Mouse (Mus musculus) myocyte (in vitro differentiated cells): ENCODE results near the gene Eif3l.
A peak's percentile ranks its signal among the peaks of the same experiment; 100 is the strongest.

ENCODE experiments used
- E2F4 ChIP-seq: IDR thresholded peaks from one replicate; pipeline ENCODE4 v1.6.1; 2011; ENCODE audit warnings: mild to moderate bottlenecking, control low read depth, moderate library complexity; ENCODE audit not compliant: insufficient read depth
- MAX ChIP-seq: IDR thresholded peaks from one replicate; pipeline ENCODE4 v1.6.1; 2011; ENCODE audit warnings: low read depth, mild to moderate bottlenecking, control low read depth
- MYOD1 ChIP-seq, 3 experiments: IDR thresholded peaks; one replicate each; pipeline ENCODE4 v1.6.1; 2011; ENCODE audit warnings: control low read depth in 2 of 3, low read depth in 2 of 3, mild to moderate bottlenecking in 2 of 3, moderate library complexity in 1 of 3; ENCODE audit not compliant: insufficient read length in 2 of 3, control insufficient read depth in 1 of 3
- POLR2A ChIP-seq: IDR thresholded peaks from one replicate; pipeline ENCODE4 v1.6.1; 2011; ENCODE audit warnings: low read depth, mild to moderate bottlenecking, control low read depth, moderate library complexity; ENCODE audit not compliant: insufficient read length
- POLR2AphosphoS2 ChIP-seq: IDR thresholded peaks from one replicate; pipeline ENCODE4 v1.6.1; 2011; ENCODE audit warnings: low read depth, control low read depth; ENCODE audit not compliant: insufficient read length
- SRF ChIP-seq: IDR thresholded peaks from one replicate; pipeline ENCODE4 v1.6.1; 2011; ENCODE audit warnings: low read depth; ENCODE audit not compliant: control insufficient read depth, insufficient read length
- TCF12 ChIP-seq: IDR thresholded peaks from one replicate; pipeline ENCODE4 v1.6.1; 2011; ENCODE audit warnings: mild to moderate bottlenecking, control low read depth; ENCODE audit not compliant: poor library complexity, insufficient read depth, severe bottlenecking
- TCF3 ChIP-seq: IDR thresholded peaks from one replicate; pipeline ENCODE4 v1.6.1; 2011; ENCODE audit warnings: low read depth, control low read depth; ENCODE audit not compliant: insufficient read length
- USF1 ChIP-seq: IDR thresholded peaks from one replicate; pipeline ENCODE4 v1.6.1; 2011; ENCODE audit warnings: low read depth, mild to moderate bottlenecking, control low read depth, moderate library complexity

GRCm38 (mm10) chr15:79108421-79109320 is 33.7 kb downstream of the Eif3l start, which contains the start of gene Micall1:
- TF ChIP-seq POLR2AphosphoS2 (peak; percentile 62), TCF12 (no peak), TCF3 (peak; percentile 9), POLR2A (peak; percentile 68), E2F4 (no peak), USF1 (no peak), MAX (no peak), SRF (no peak), MYOD1 (IDR thresholded peaks at IDR 0.05; ENCODE audit: control insufficient read depth in 1 of 3, insufficient read length in 2 of 3, low read depth in 2 of 3) (peak in 1 of 3 experiments; percentile 13)
